Mouse (Mus musculus): ENCODE data around the gene Fam102a.

GRCm38 (mm10) chr2:32541333-32541908 lies 6.3 kb downstream of the Fam102a start:
- TF ChIP-seq POLR2A (IDR thresholded peaks at IDR 0.05; ENCODE audit: borderline replicate concordance, extremely low read depth, insufficient read depth, insufficient read length, poor library complexity, severe bottlenecking) (no peak), CTCF (IDR thresholded peaks at IDR 0.05; ENCODE audit: borderline replicate concordance, extremely low read depth, insufficient read depth, insufficient read length) (no peak)
